Mouse (Mus musculus): Measurements from ENCODE around the gene Slc12a3. TPM values are rescaled to one million over a fixed set of nuclear protein-coding genes. Genes with fewer than 3 reads are reported as not detected.

Slc12a3 gene
- polyA plus RNA-seq, 1 experiment from 2014 or later, result 0.16 TPM

GRCm38 (mm10) chr8:94342691-94343090 is 13.7 kb downstream of the Slc12a3 start:
- Histone ChIP-seq H3K36me3 (ENCODE audit: control insufficient read depth, insufficient read depth) (no peaks in the 10 kb centered on the region), H3K4me1 (replicated peaks; ENCODE audit: control insufficient read depth, insufficient read depth, low read length) (no peaks in the 10 kb centered on the region), H3K9me3 (ENCODE audit: control insufficient read depth) (no peaks in the 10 kb centered on the region)

GRCm38 (mm10) chr8:94343290-94343689 is 14.3 kb downstream of the Slc12a3 start:
- Histone ChIP-seq H3K4me3 (ENCODE audit: low read depth, low read length) (no peak overlapping the region), H3K27ac (ENCODE audit: low read depth, low read length) (no peak overlapping the region), H3K4me2 (replicated peaks; ENCODE audit: low read depth) (no peak overlapping the region), H3K27me3 (replicated peaks; ENCODE audit: control insufficient read depth, insufficient read depth, low read length) (no peaks in the 10 kb centered on the region), H3K9ac (ENCODE audit: low read depth, low read length) (no peak overlapping the region), H3K4me1 (replicated peaks; ENCODE audit: control insufficient read depth, insufficient read depth, low read length) (no peaks in the 10 kb centered on the region), H3K36me3 (ENCODE audit: control insufficient read depth, insufficient read depth) (no peaks in the 10 kb centered on the region), H3K9me3 (ENCODE audit: control insufficient read depth) (no peaks in the 10 kb centered on the region)
- WGBS, result 9% methylated on average over 6 of the region's 6 CpGs
- no peak for ATAC-seq
- peak; percentile 95 for TF ChIP-seq CTCF (IDR thresholded peaks at IDR 0.05; ENCODE audit: low read depth)

More at GRCm38 (mm10) chr8:94342691-94343090, 13.7 kb downstream of the Slc12a3 start:
- WGBS, result 89% methylated on average over 10 of the region's 10 CpGs
- no peaks in the 10 kb centered on the region for H3K27me3 ChIP-seq (replicated peaks; ENCODE audit: control insufficient read depth, insufficient read depth, low read length)
- H3K4me2 ChIP-seq (replicated peaks; ENCODE audit: low read depth), result no peak overlapping the region
- ATAC-seq, result no peak
- no peak for TF ChIP-seq CTCF (IDR thresholded peaks at IDR 0.05; ENCODE audit: low read depth)
- no peak overlapping the region for H3K9ac ChIP-seq (ENCODE audit: low read depth, low read length)
- H3K4me3 ChIP-seq (ENCODE audit: low read depth, low read length), result no peak overlapping the region
- no peak overlapping the region for H3K27ac ChIP-seq (ENCODE audit: low read depth, low read length)

GRCm38 (mm10) chr8:94343778-94344320 is 14.8 kb downstream of the Slc12a3 start:
- no peak for TF ChIP-seq CTCF (IDR thresholded peaks at IDR 0.05; ENCODE audit: low read depth)
- 86% methylated on average over 11 of the region's 11 CpGs for WGBS
- Histone ChIP-seq H3K9ac (ENCODE audit: low read depth, low read length) (no peak overlapping the region), H3K9me3 (ENCODE audit: control insufficient read depth) (no peaks in the 10 kb centered on the region), H3K27ac (ENCODE audit: low read depth, low read length) (no peak overlapping the region), H3K4me3 (ENCODE audit: low read depth, low read length) (no peak overlapping the region), H3K27me3 (replicated peaks; ENCODE audit: control insufficient read depth, insufficient read depth, low read length) (no peaks in the 10 kb centered on the region), H3K4me1 (replicated peaks; ENCODE audit: control insufficient read depth, insufficient read depth, low read length) (no peaks in the 10 kb centered on the region), H3K4me2 (replicated peaks; ENCODE audit: low read depth) (no peak overlapping the region), H3K36me3 (ENCODE audit: control insufficient read depth, insufficient read depth) (no peaks in the 10 kb centered on the region)
- no peak for ATAC-seq

- Histone ChIP-seq H3K4me1 (replicated peaks; ENCODE audit: control insufficient read depth, insufficient read depth, low read length) (no peaks in the 10 kb centered on the region), H3K4me3 (ENCODE audit: low read depth, low read length) (no peak overlapping the region), H3K9ac (ENCODE audit: low read depth, low read length) (no peak overlapping the region), H3K27me3 (replicated peaks; ENCODE audit: control insufficient read depth, insufficient read depth, low read length) (no peaks in the 10 kb centered on the region), H3K9me3 (ENCODE audit: control insufficient read depth) (no peaks in the 10 kb centered on the region), H3K27ac (ENCODE audit: low read depth, low read length) (no peak overlapping the region), H3K4me2 (replicated peaks; ENCODE audit: low read depth) (no peak overlapping the region), H3K36me3 (ENCODE audit: control insufficient read depth, insufficient read depth) (no peaks in the 10 kb centered on the region)
- ATAC-seq, result peak; percentile 53
- WGBS, result 78% methylated on average over 4 of the region's 4 CpGs
- no peak for TF ChIP-seq CTCF (IDR thresholded peaks at IDR 0.05; ENCODE audit: low read depth)
Measured at GRCm38 (mm10) chr8:94345657-94346056, 16.7 kb downstream of the Slc12a3 start.

- WGBS, result 86% methylated on average over 13 of the region's 13 CpGs
- Histone ChIP-seq H3K36me3 (ENCODE audit: control insufficient read depth, insufficient read depth) (no peaks in the 10 kb centered on the region), H3K4me1 (replicated peaks; ENCODE audit: control insufficient read depth, insufficient read depth, low read length) (no peaks in the 10 kb centered on the region), H3K4me2 (replicated peaks; ENCODE audit: low read depth) (no peak overlapping the region), H3K4me3 (ENCODE audit: low read depth, low read length) (no peak overlapping the region), H3K27me3 (replicated peaks; ENCODE audit: control insufficient read depth, insufficient read depth, low read length) (no peaks in the 10 kb centered on the region), H3K9ac (ENCODE audit: low read depth, low read length) (no peak overlapping the region), H3K27ac (ENCODE audit: low read depth, low read length) (no peak overlapping the region), H3K9me3 (ENCODE audit: control insufficient read depth) (no peaks in the 10 kb centered on the region)
- no peak for TF ChIP-seq CTCF (IDR thresholded peaks at IDR 0.05; ENCODE audit: low read depth)
- ATAC-seq, result no peak
Measured at GRCm38 (mm10) chr8:94346264-94346663, 17.3 kb downstream of the Slc12a3 start.

- no peak overlapping the region for H3K27ac ChIP-seq (ENCODE audit: low read depth, low read length)
- H3K4me3 ChIP-seq (ENCODE audit: low read depth, low read length), result no peak overlapping the region
- TF ChIP-seq CTCF (IDR thresholded peaks at IDR 0.05; ENCODE audit: low read depth), result no peak
- no peak overlapping the region for H3K9ac ChIP-seq (ENCODE audit: low read depth, low read length)
- WGBS, result 60% methylated on average over 9 of the region's 9 CpGs
- no peak overlapping the region for H3K4me2 ChIP-seq (replicated peaks; ENCODE audit: low read depth)
- H3K36me3 ChIP-seq (ENCODE audit: control insufficient read depth, insufficient read depth), result no peaks in the 10 kb centered on the region
- H3K9me3 ChIP-seq (ENCODE audit: control insufficient read depth), result no peaks in the 10 kb centered on the region
- H3K27me3 ChIP-seq (replicated peaks; ENCODE audit: control insufficient read depth, insufficient read depth, low read length), result no peaks in the 10 kb centered on the region
- no peak for ATAC-seq
- H3K4me1 ChIP-seq (replicated peaks; ENCODE audit: control insufficient read depth, insufficient read depth, low read length), result no peaks in the 10 kb centered on the region
Measured at GRCm38 (mm10) chr8:94348425-94348824, 19.4 kb downstream of the Slc12a3 start.

Data from intestine, postnatal 0 days (tissue).